Mouse (Mus musculus) c-Kit-positive CD71-positive TER-119-positive erythroid progenitor cells, embryonic 14.5 days (primary cell): ENCODE measurements around the gene Shmt1.

Source experiments
- DNase-seq: peaks from one replicate; pipeline ENCODE4 v3.0.0-alpha.2; 2013; ENCODE audit warnings: low spot score

Gene Shmt1

DNA sequence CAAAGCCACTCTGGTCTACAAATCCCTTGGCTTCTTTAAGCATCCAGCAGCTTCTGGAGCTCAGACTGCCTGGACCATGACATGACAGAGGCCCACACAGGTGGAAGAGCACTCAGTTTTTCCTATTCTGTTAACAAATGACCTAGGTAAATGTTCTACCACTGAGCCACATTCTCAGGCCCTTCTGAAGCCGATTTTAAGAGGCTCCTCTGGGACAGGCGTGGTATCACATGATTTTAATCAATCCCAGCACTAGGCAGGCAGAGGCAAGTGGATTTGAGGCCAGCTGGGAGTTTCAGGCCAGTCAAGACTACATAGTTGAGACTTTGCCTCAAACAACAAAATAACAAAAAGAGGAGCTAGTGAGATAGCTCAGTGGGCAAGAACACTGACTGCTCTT is 21.0 kb downstream of the Shmt1 start:
- no peak for DNase-seq

- DNase-seq: no peak
These were observed 23.9 kb downstream of the Shmt1 start for GRCm38 (mm10) chr11:60787595-60787994.

GRCm38 (mm10) chr11:60784179-60784922 is 27.2 kb downstream of the Shmt1 start:
- no peak for DNase-seq

DNA sequence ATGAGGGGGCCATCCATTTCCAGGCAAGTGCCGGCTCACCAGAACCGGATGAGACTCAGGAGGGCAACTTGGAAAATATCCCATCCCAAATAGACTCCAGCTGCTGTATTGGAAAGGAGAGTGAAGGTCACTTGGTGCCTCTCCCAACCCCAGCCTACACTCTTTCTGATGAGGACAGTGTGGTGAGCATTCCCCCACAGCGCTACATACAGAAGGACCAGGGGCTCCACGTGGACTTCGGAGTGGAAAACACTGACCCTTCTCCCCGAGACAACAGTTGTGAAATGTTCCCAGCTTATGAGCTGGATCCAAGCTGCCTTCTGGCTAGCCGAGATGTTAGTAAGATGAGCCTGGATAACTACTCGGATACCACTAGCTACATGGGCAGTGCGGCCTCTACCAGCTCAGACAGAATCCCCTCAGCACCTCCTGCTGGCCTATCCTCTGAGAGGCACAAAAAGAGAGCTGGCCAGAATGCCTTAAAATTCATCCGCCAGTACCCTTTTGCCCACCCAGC is 31.8 kb downstream of the Shmt1 start:
- DNase-seq: no peak

- DNase-seq: no peak
These were observed 33.6 kb downstream of the Shmt1 start for GRCm38 (mm10) chr11:60777801-60778370.

GRCm38 (mm10) chr11:60776829-60777740 is 34.4 kb downstream of the Shmt1 start, which contains the start of the genes Top3a and Smcr8:
TSS of gene Top3a (minus strand) at chr11:60777365.
TSS of gene Smcr8 (plus strand) at chr11:60777524.
- peak; percentile 86 for DNase-seq

DNA sequence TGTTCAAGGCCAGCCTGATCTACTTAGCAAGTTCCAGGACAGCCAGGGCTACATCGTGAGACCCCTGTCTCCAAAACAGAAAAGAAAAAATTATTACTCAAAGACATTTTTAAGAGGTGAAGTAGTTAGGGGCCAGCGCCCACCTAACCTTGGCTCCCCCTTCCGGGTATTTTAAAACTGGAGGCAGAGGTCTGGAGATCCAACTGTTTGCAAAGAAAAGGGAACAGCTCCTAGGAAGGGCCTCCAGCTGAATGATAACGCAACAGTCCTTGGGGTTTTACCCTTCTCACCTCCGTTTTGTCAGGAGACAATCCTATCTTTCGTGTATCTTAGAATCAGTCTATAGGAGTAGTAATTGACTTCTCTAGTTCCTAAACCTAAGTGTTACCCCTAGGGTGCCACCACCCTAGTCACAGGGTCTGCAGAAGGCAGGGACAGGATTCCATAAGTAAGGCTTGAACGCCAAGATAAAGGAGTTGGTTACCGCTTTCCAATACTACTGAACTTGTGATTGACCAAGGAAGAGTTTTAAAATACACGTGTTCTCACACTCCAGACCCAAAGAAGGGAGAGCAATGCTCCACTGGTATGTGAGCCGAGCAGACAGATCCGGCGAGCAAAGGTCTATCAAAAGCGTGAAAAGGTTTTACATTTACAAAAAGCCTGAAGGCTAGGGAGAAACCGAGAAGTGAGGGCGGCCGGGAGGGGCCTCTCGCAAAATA is 35.2 kb downstream of the Shmt1 start:
- no peak for DNase-seq

GRCm38 (mm10) chr11:60775578-60775977 is 35.9 kb downstream of the Shmt1 start:
- no peak for DNase-seq

GRCm38 (mm10) chr11:60774841-60775240 is 36.7 kb downstream of the Shmt1 start:
- peak; percentile 83 for DNase-seq

DNA sequence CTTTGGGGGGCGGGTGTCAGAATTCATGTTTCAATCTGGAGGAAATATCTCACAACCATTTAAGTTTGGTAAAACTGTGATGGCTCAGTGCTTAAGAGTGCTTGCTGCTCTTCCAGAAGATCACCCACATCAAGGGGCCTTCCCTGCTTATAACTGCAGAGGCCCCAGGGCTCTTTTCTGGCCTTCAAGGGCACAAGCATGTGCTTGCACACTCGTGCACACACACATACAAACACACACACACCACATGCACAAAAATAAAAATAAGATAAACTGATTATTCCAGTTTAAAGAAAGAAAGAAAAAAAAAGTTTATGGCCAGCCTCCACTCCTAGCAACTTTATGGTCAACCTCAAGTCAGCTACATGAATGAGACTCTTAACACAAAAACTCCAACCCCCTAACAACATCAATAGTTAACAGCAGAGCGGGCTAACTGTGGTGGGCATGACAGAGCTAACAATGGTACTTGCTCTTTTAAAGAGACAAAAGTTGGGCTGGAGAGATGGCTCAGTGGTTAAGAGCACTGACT is 37.3 kb downstream of the Shmt1 start:
- DNase-seq: no peak

DNA sequence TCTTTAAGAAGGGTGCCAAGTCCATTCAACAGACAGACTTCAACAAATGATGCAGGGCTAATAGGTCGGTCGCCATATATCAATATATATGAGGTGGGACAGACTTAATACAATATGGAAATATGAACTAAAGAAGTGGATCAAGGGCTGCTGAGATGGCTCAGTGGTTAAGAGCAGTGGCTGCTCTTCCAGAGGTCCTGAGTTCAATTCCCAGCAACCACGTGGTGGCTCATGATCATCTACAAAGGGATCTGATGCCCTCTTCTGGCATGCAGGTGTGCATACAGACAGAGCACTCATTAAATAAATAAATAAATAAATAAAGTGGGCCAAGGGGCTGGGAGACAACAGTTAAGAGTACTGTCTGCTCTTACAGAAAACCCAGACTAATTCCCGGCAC is 39.4 kb downstream of the Shmt1 start:
- DNase-seq: no peak

DNA sequence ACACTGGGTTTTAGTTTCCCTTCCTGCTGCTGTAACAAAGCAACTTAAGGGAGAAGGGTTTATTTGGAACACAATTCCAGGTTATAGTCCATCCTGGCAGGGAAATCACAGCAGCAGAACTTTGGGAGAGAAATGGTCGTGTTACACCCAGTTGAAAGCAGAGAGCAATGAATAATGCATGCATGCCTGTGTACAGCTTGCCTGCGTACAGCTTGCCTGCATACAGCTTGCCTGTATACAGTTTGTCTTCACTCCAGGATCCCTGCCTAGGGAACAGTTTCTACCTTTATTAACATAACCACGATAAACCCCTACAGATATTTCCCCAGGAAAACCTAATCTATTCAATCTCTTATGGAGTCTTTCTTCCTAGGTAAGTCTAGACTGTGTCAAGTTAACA is 40.7 kb downstream of the Shmt1 start:
- DNase-seq: no peak

DNA sequence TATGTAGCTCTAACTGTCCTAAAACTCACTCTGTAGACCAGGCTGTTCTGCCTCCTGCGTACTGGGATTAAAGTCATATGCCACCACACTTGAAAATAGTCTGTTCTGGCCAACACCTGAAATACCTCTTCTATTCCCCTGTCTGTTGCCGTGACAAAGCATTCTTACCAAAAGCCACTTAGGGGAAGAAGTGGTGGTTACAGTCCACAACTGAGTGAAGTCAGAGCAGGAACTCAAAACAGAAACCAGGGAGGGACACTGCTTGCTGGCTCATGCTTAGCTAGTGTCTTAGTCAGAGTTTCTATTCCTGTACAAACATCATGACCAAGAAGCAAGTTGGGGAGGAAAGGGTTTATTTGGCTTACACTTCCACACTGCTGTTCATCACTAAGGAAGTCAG is 42.2 kb downstream of the Shmt1 start:
- no peak for DNase-seq

GRCm38 (mm10) chr11:60766969-60767368 is 44.5 kb downstream of the Shmt1 start:
- DNase-seq: peak; percentile 37

- DNase-seq: no peak
These were observed 49.8 kb downstream of the Shmt1 start for GRCm38 (mm10) chr11:60761681-60762080.

DNA sequence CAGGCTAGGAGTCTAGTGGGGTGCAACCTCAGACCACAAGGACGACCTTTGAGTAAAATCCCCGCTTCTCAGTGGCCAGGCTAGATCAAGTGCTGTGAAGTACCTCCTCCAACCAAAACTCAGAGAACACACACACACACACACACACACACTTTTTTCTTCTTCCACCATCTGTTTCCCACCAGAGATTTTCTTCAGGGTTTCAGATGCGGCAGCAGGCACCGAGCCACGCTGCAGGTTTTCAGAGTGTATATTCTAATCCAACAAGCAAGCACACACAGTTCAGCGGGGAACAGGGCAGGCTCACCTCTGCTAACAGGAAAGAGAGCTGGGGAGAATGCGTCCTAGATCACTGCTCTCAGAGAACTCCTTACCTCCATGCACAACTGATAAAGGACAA is 55.9 kb downstream of the Shmt1 start:
- DNase-seq: no peak

- DNase-seq: no peak
These were observed 71.2 kb downstream of the Shmt1 start for GRCm38 (mm10) chr11:60740321-60740720.
